Mouse (Mus musculus): Measurements from ENCODE around the gene Rbfox1.

Rbfox1 gene

GRCm38 (mm10) chr16:6906001-6906400 is 1020.8 kb downstream of the Rbfox1 start:
- DNase-seq (ENCODE audit: extremely low spot score, low read depth, low spot score), result no peak

GRCm38 (mm10) chr16:6907550-6907949 is 1022.4 kb downstream of the Rbfox1 start:
- no peak for DNase-seq (ENCODE audit: extremely low spot score, low read depth, low spot score)

- DNase-seq (ENCODE audit: extremely low spot score, low read depth, low spot score), result no peak
These were observed 1029.4 kb downstream of the Rbfox1 start for GRCm38 (mm10) chr16:6914531-6914930.

GRCm38 (mm10) chr16:6918641-6919040 is 1033.5 kb downstream of the Rbfox1 start:
- DNase-seq (ENCODE audit: extremely low spot score, low read depth, low spot score), result no peak

- no peak for DNase-seq (ENCODE audit: extremely low spot score, low read depth, low spot score)
These were observed 1034.5 kb downstream of the Rbfox1 start for GRCm38 (mm10) chr16:6919681-6920080.

- DNase-seq (ENCODE audit: extremely low spot score, low read depth, low spot score), result no peak
These were observed 1042.5 kb downstream of the Rbfox1 start for GRCm38 (mm10) chr16:6927661-6928060.

GRCm38 (mm10) chr16:6930795-6931194 is 1045.6 kb downstream of the Rbfox1 start:
- no peak for DNase-seq (ENCODE audit: extremely low spot score, low read depth, low spot score)

- DNase-seq (ENCODE audit: extremely low spot score, low read depth, low spot score), result no peak
These were observed 1061.0 kb downstream of the Rbfox1 start for GRCm38 (mm10) chr16:6946151-6946550.

- no peak for DNase-seq (ENCODE audit: extremely low spot score, low read depth, low spot score)
These were observed 1064.5 kb downstream of the Rbfox1 start for GRCm38 (mm10) chr16:6949666-6950065.

GRCm38 (mm10) chr16:6955102-6955675 is 1070.0 kb downstream of the Rbfox1 start:
- DNase-seq (ENCODE audit: extremely low spot score, low read depth, low spot score), result no peak

GRCm38 (mm10) chr16:6961931-6962379 is 1076.8 kb downstream of the Rbfox1 start:
- no peak for DNase-seq (ENCODE audit: extremely low spot score, low read depth, low spot score)

GRCm38 (mm10) chr16:6962508-6962907 is 1077.4 kb downstream of the Rbfox1 start:
- no peak for DNase-seq (ENCODE audit: extremely low spot score, low read depth, low spot score)

- no peak for DNase-seq (ENCODE audit: extremely low spot score, low read depth, low spot score)
These were observed 1078.4 kb downstream of the Rbfox1 start for GRCm38 (mm10) chr16:6963533-6963932.

- no peak for DNase-seq (ENCODE audit: extremely low spot score, low read depth, low spot score)
These were observed 1079.8 kb downstream of the Rbfox1 start for GRCm38 (mm10) chr16:6964720-6965583.

GRCm38 (mm10) chr16:6969986-6970385 is 1084.8 kb downstream of the Rbfox1 start:
- DNase-seq (ENCODE audit: extremely low spot score, low read depth, low spot score), result no peak

GRCm38 (mm10) chr16:6976341-6976740 is 1091.2 kb downstream of the Rbfox1 start:
- DNase-seq (ENCODE audit: extremely low spot score, low read depth, low spot score), result no peak

GRCm38 (mm10) chr16:6983947-6984346 is 1098.8 kb downstream of the Rbfox1 start:
- no peak for DNase-seq (ENCODE audit: extremely low spot score, low read depth, low spot score)

- DNase-seq (ENCODE audit: extremely low spot score, low read depth, low spot score), result no peak
These were observed 1100.9 kb downstream of the Rbfox1 start for GRCm38 (mm10) chr16:6986031-6986430.

GRCm38 (mm10) chr16:6986494-6986893 is 1101.3 kb downstream of the Rbfox1 start:
- no peak for DNase-seq (ENCODE audit: extremely low spot score, low read depth, low spot score)

GRCm38 (mm10) chr16:6992251-6992650 is 1107.1 kb downstream of the Rbfox1 start:
- DNase-seq (ENCODE audit: extremely low spot score, low read depth, low spot score), result no peak

- DNase-seq (ENCODE audit: extremely low spot score, low read depth, low spot score), result no peak
These were observed 1108.0 kb downstream of the Rbfox1 start for GRCm38 (mm10) chr16:6993180-6993579.

- DNase-seq (ENCODE audit: extremely low spot score, low read depth, low spot score), result no peak
These were observed 1112.0 kb downstream of the Rbfox1 start for GRCm38 (mm10) chr16:6997109-6997508.
